Mouse (Mus musculus) heart, postnatal 14 days (tissue): ENCODE data around the gene Rad51b. TPM values are rescaled to one million over a fixed set of nuclear protein-coding genes. Genes with fewer than 3 reads are reported as not detected.

Source experiments
- DNase-seq, 2 experiments: peaks; one replicate each; pipeline ENCODE4 v3.0.0; 2021 to 2022
- intact Hi-C: fragments of 180-260 bp; cut with DNase I; formaldehyde crosslinking; loops from one replicate; pipeline ENCODE4 v1.15.1; 2025
- total RNA-seq, 2 experiments: library from RNA; stranded (reverse); gene quantifications; 2 replicates each; pipeline ENCODE4 v1.2.3; 2021

Gene Rad51b
- total RNA-seq, 2 experiments from 2014 or later, result 0.79 to 0.88 TPM

- intact Hi-C loops, result no loop called here
Measured at GRCm38 (mm10) chr12:79512205-79512886, 215.3 kb downstream of the Rad51b start.

GRCm38 (mm10) chr12:79512982-79513681 lies 216.1 kb downstream of the Rad51b start:
- DNase-seq, result no peak
- intact Hi-C loops, result no loop called here

More at GRCm38 (mm10) chr12:79512205-79512886, 215.3 kb downstream of the Rad51b start:
- no peak for DNase-seq

- no peak for DNase-seq
- intact Hi-C loops, result no loop called here
Measured at GRCm38 (mm10) chr12:79514680-79515079, 217.6 kb downstream of the Rad51b start.

GRCm38 (mm10) chr12:79522374-79522773 lies 225.3 kb downstream of the Rad51b start:
- intact Hi-C loops, result no loop called here

GRCm38 (mm10) chr12:79524941-79525871 lies 228.1 kb downstream of the Rad51b start:
- no peak for DNase-seq
- intact Hi-C loops, result loop anchor here (5.0 kb wide), 1 partner anchor 617 kb away; no protein-coding TSS in a partner anchor

More at GRCm38 (mm10) chr12:79522374-79522773, 225.3 kb downstream of the Rad51b start:
- DNase-seq, result no peak

- no peak for DNase-seq
- intact Hi-C loops, result loop anchor here (5.0 kb wide), 1 partner anchor 616 kb away; no protein-coding TSS in a partner anchor
Measured at GRCm38 (mm10) chr12:79525872-79526271, 228.8 kb downstream of the Rad51b start.

GRCm38 (mm10) chr12:79527222-79527621 lies 230.1 kb downstream of the Rad51b start:
- intact Hi-C loops, result loop anchor here (5.0 kb wide), 1 partner anchor 615 kb away; no protein-coding TSS in a partner anchor
- no peak for DNase-seq

- intact Hi-C loops, result no loop called here
- DNase-seq, result no peak
Measured at GRCm38 (mm10) chr12:79530275-79530902, 233.3 kb downstream of the Rad51b start.

GRCm38 (mm10) chr12:79531809-79532798 lies 235.0 kb downstream of the Rad51b start:
- intact Hi-C loops, result no loop called here
- no peak for DNase-seq

GRCm38 (mm10) chr12:79534778-79535177 lies 237.7 kb downstream of the Rad51b start:
- no peak for DNase-seq
- intact Hi-C loops, result no loop called here

GRCm38 (mm10) chr12:79535532-79536437 lies 238.7 kb downstream of the Rad51b start:
- no peak for DNase-seq
- intact Hi-C loops, result no loop called here

GRCm38 (mm10) chr12:79540176-79540575 lies 243.1 kb downstream of the Rad51b start:
- no peak for DNase-seq
- intact Hi-C loops, result no loop called here

- no peak for DNase-seq
- intact Hi-C loops, result no loop called here
Measured at GRCm38 (mm10) chr12:79541581-79541980, 244.5 kb downstream of the Rad51b start.

GRCm38 (mm10) chr12:79545063-79545462 lies 248.0 kb downstream of the Rad51b start:
- DNase-seq, result no peak
- intact Hi-C loops, result no loop called here

GRCm38 (mm10) chr12:79547556-79547955 lies 250.5 kb downstream of the Rad51b start:
- intact Hi-C loops, result no loop called here
- no peak for DNase-seq

- intact Hi-C loops, result no loop called here
- no peak for DNase-seq
Measured at GRCm38 (mm10) chr12:79548607-79549330, 251.7 kb downstream of the Rad51b start.

- intact Hi-C loops, result no loop called here
Measured at GRCm38 (mm10) chr12:79550049-79550682, 253.1 kb downstream of the Rad51b start.

More at GRCm38 (mm10) chr12:79550049-79550682, 253.1 kb downstream of the Rad51b start:
- DNase-seq, result no peak
